In genomic region chr5:106367831-106368230, GRCm38 (mm10) we compare ENCODE assay signal across 30 mouse cellular contexts.
DNase-seq lines count a peak whose midpoint lies in the region; ATAC-seq and TF ChIP-seq lines count a peak whose summit lies in the region.
"Had no signal": no experiment of that assay in that cellular context is flagged by ENCODE, and none has a peak within 500 bp of the region (broad histone marks: within the 10 kb centered on the region; RNA-seq: fewer than 3 reads in every experiment).

No protein-coding gene starts in this region.

- H3K4me3 ChIP-seq in hindbrain, embryonic 11.5 days (ENCODE audit: low read depth, low read length) = no peak overlapping the region
- H3K4me3 ChIP-seq in hindbrain, embryonic 10.5 days = no peak overlapping the region
- H3K4me3 ChIP-seq in neural tube, embryonic 12.5 days = no peak overlapping the region
- no peak overlapping the region for H3K4me3 ChIP-seq in neural tube, embryonic 15.5 days (replicated peaks)
- no peak overlapping the region for H3K4me3 ChIP-seq in thymus, adult 2 months (ENCODE audit: control insufficient read depth, insufficient read depth, low read length)
- H3K4me3 ChIP-seq: embryonic facial prominence, embryonic 10.5 days; embryonic facial prominence, embryonic 13.5 days; erythroblast, embryonic 14.5 days; forebrain, embryonic 12.5 days; forebrain, embryonic 15.5 days; heart, adult 2 months; heart, embryonic 10.5 days; heart, embryonic 13.5 days; hindbrain, embryonic 13.5 days had no signal

- no peaks in the 10 kb centered on the region for H3K9me3 ChIP-seq in hindbrain, embryonic 11.5 days (ENCODE audit: control insufficient read depth, low read length)
- H3K9me3 ChIP-seq in hindbrain, embryonic 10.5 days = no peaks in the 10 kb centered on the region
- H3K9me3 ChIP-seq in neural tube, embryonic 12.5 days = no peaks in the 10 kb centered on the region
- no peaks in the 10 kb centered on the region for H3K9me3 ChIP-seq in neural tube, embryonic 15.5 days (replicated peaks)
- H3K9me3 ChIP-seq: embryonic facial prominence, embryonic 10.5 days; forebrain, embryonic 12.5 days; forebrain, embryonic 15.5 days; heart, embryonic 10.5 days; heart, embryonic 13.5 days; hindbrain, embryonic 13.5 days had no signal

- H3K4me1 ChIP-seq in hindbrain, embryonic 11.5 days (replicated peaks; ENCODE audit: control insufficient read depth, insufficient read depth, low read length) = no peaks in the 10 kb centered on the region
- H3K4me1 ChIP-seq in hindbrain, embryonic 10.5 days (replicated peaks) = peaks cover 20% of the 10 kb centered on the region
- peaks cover 5% of the 10 kb centered on the region; the same call in 1 of the 2 replicates for H3K4me1 ChIP-seq in neural tube, embryonic 12.5 days
- no peaks in the 10 kb centered on the region for H3K4me1 ChIP-seq in neural tube, embryonic 15.5 days
- no peaks in the 10 kb centered on the region for H3K4me1 ChIP-seq in thymus, adult 2 months (replicated peaks; ENCODE audit: control insufficient read depth, insufficient read depth, low read length)
- H3K4me1 ChIP-seq: embryonic facial prominence, embryonic 10.5 days; embryonic facial prominence, embryonic 13.5 days; heart, embryonic 10.5 days; heart, embryonic 13.5 days had no signal

- no peaks in the 10 kb centered on the region for H3K36me3 ChIP-seq in hindbrain, embryonic 11.5 days (ENCODE audit: control insufficient read depth, insufficient read depth, low read length)
- H3K36me3 ChIP-seq in hindbrain, embryonic 10.5 days = no peaks in the 10 kb centered on the region
- H3K36me3 ChIP-seq in neural tube, embryonic 12.5 days = no peaks in the 10 kb centered on the region
- H3K36me3 ChIP-seq in neural tube, embryonic 15.5 days = no peaks in the 10 kb centered on the region
- no peaks in the 10 kb centered on the region for H3K36me3 ChIP-seq in thymus, adult 2 months (ENCODE audit: control insufficient read depth, insufficient read depth, low read length)
- H3K36me3 ChIP-seq: embryonic facial prominence, embryonic 10.5 days; embryonic facial prominence, embryonic 13.5 days; forebrain, embryonic 12.5 days; forebrain, embryonic 15.5 days; G1E; heart, embryonic 10.5 days; heart, embryonic 13.5 days; hindbrain, embryonic 13.5 days had no signal

- TF ChIP-seq POLR2A in brain, embryonic 14.5 days (IDR thresholded peaks at IDR 0.05; ENCODE audit: borderline replicate concordance, extremely low read depth, insufficient read depth, insufficient read length, poor library complexity, severe bottlenecking) = no peak
- no peak for TF ChIP-seq POLR2A in thymus, adult 2 months (IDR thresholded peaks at IDR 0.05; ENCODE audit: control insufficient read depth, extremely low read depth, insufficient read depth, low read length, poor library complexity)

- H3K27me3 ChIP-seq in hindbrain, embryonic 11.5 days (ENCODE audit: control insufficient read depth, insufficient read depth, low read length) = no peaks in the 10 kb centered on the region
- 0 out of 2 replicates have a peak, but pooled peaks cover 7% of the 10 kb centered on the region for H3K27me3 ChIP-seq in hindbrain, embryonic 10.5 days (ENCODE audit: insufficient read depth, poor library complexity, severe bottlenecking)
- H3K27me3 ChIP-seq in neural tube, embryonic 12.5 days (replicated peaks) = no peaks in the 10 kb centered on the region
- H3K27me3 ChIP-seq in neural tube, embryonic 15.5 days (replicated peaks) = no peaks in the 10 kb centered on the region
- H3K27me3 ChIP-seq in thymus, adult 2 months (ENCODE audit: control insufficient read depth, insufficient read depth, low read length) = no peaks in the 10 kb centered on the region
- H3K27me3 ChIP-seq: embryonic facial prominence, embryonic 13.5 days; forebrain, embryonic 15.5 days; heart, embryonic 13.5 days; hindbrain, embryonic 13.5 days; Patski had no signal

- 0 out of 2 replicates have a peak, but pooled peaks have one; percentile 38 for ATAC-seq in hindbrain, embryonic 11.5 days (ENCODE audit: low FRiP score)
- ATAC-seq in neural tube, embryonic 12.5 days (ENCODE audit: low FRiP score, low read depth) = peak; percentile 26; the same call in 1 of the 2 replicates
- no peak for ATAC-seq in neural tube, embryonic 15.5 days (ENCODE audit: low FRiP score)
- ATAC-seq: activated CD4-positive, CD25-positive, alpha-beta regulatory T cell, adult 4 months; forebrain, embryonic 15.5 days; hindbrain, embryonic 16.5 days; Patski had no signal

- TF ChIP-seq CTCF in brain, embryonic 14.5 days (IDR thresholded peaks at IDR 0.05; ENCODE audit: borderline replicate concordance, extremely low read depth, insufficient read depth, insufficient read length) = no peak
- TF ChIP-seq CTCF in thymus, adult 2 months (IDR thresholded peaks at IDR 0.05; ENCODE audit: borderline replicate concordance, control insufficient read depth, extremely low read depth, insufficient read depth, low read length, poor library complexity) = no peak

- 27% methylated on average over 9 of the region's 9 CpGs for WGBS in hindbrain, embryonic 11.5 days
- 33% methylated on average over 9 of the region's 9 CpGs for WGBS in hindbrain, embryonic 10.5 days
- 16% methylated on average over 9 of the region's 9 CpGs for WGBS in neural tube, embryonic 12.5 days
- WGBS in neural tube, embryonic 15.5 days = 20% methylated on average over 9 of the region's 9 CpGs
- WGBS in thymus, adult 2 months = 66% methylated on average over 9 of the region's 9 CpGs

- H3K4me2 ChIP-seq in hindbrain, embryonic 11.5 days (replicated peaks; ENCODE audit: low read depth, low read length) = no peak overlapping the region
- H3K4me2 ChIP-seq in neural tube, embryonic 12.5 days (replicated peaks) = no peak overlapping the region
- no peak overlapping the region for H3K4me2 ChIP-seq in neural tube, embryonic 15.5 days
- H3K4me2 ChIP-seq: embryonic facial prominence, embryonic 13.5 days; forebrain, embryonic 12.5 days; forebrain, embryonic 15.5 days; heart, embryonic 13.5 days; hindbrain, embryonic 13.5 days had no signal

- H3K9ac ChIP-seq in hindbrain, embryonic 11.5 days (ENCODE audit: low read depth, low read length) = no peak overlapping the region
- no peak overlapping the region for H3K9ac ChIP-seq in neural tube, embryonic 12.5 days
- H3K9ac ChIP-seq in neural tube, embryonic 15.5 days (replicated peaks) = no peak overlapping the region
- H3K9ac ChIP-seq: embryonic facial prominence, embryonic 13.5 days; forebrain, embryonic 12.5 days; forebrain, embryonic 15.5 days; heart, embryonic 13.5 days; hindbrain, embryonic 13.5 days had no signal

- H3K27ac ChIP-seq in hindbrain, embryonic 11.5 days (ENCODE audit: low read depth, low read length) = no peak overlapping the region
- H3K27ac ChIP-seq in hindbrain, embryonic 10.5 days = no peak overlapping the region
- H3K27ac ChIP-seq in neural tube, embryonic 12.5 days = no peak overlapping the region
- no peak overlapping the region for H3K27ac ChIP-seq in neural tube, embryonic 15.5 days (replicated peaks)
- H3K27ac ChIP-seq in thymus, adult 2 months (ENCODE audit: control insufficient read depth, insufficient read depth, low read length) = no peak overlapping the region
- H3K27ac ChIP-seq: embryonic facial prominence, embryonic 10.5 days; embryonic facial prominence, embryonic 13.5 days; forebrain, embryonic 12.5 days; forebrain, embryonic 15.5 days; heart, adult 2 months; heart, embryonic 10.5 days; heart, embryonic 13.5 days; hindbrain, embryonic 13.5 days had no signal

- DNase-seq in hindbrain, embryonic 11.5 days (ENCODE audit: low spot score) = no peak
- no peak for DNase-seq in hindbrain, embryonic 10.5 days (ENCODE audit: low spot score)
- DNase-seq in ES-CJ7 (ENCODE audit: low read depth, low spot score) = peak; percentile 51
- peak; percentile 45 for DNase-seq in brain, embryonic 14.5 days (ENCODE audit: low read depth)
- no peak for DNase-seq in thymus, adult 2 months
- no peak for DNase-seq in embryo, embryonic 9.5 days (ENCODE audit: extremely low spot score)
- DNase-seq: adrenal gland, adult 8-10 months; adrenal gland, postnatal 25 days; cerebellum, adult 18-20 months; cerebellum, adult 9-10 months; cerebellum, postnatal 25 days; gastrocnemius, postnatal 10 days; gastrocnemius, postnatal 36 days; heart, adult 2 months; heart, postnatal 14 days; heart, postnatal 4 days had no signal

Comparison
In these comparisons a context has a peak if more than half of its experiments do, and no peak if none do; other contexts are left out.
1. DNase-seq: peak in ES-CJ7 (single experiment) and brain, embryonic 14.5 days (single experiment); none in hindbrain, embryonic 11.5 days (single experiment), hindbrain, embryonic 10.5 days (single experiment), thymus, adult 2 months (single experiment) and embryo, embryonic 9.5 days (single experiment).